Mouse (Mus musculus) kidney, adult 2 months (tissue): ENCODE results near the gene Mak. TPM values are rescaled to one million over a fixed set of nuclear protein-coding genes. Genes with fewer than 3 reads are reported as not detected.

Source experiments
- DNase-seq: peaks from one replicate; pipeline ENCODE4 v3.0.0; 2021
- H3K27ac ChIP-seq: fragments of 200-500 bp; 2 replicates; pipeline ENCODE4 v1.5.1; 2012; ENCODE audit warnings: low read depth, low read length, control low read depth, inconsistent platforms; ENCODE audit not compliant: insufficient read depth
- H3K27me3 ChIP-seq: fragments of 200-500 bp; replicated peaks from 2 replicates; pipeline ENCODE4 v1.6.1; 2012; ENCODE audit warnings: mild to moderate bottlenecking, moderate library complexity, low read length, inconsistent platforms; ENCODE audit not compliant: control insufficient read depth, insufficient read depth
- H3K36me3 ChIP-seq: fragments of 200-500 bp; 2 replicates; pipeline ENCODE4 v1.6.1; 2012; ENCODE audit warnings: mild to moderate bottlenecking, moderate library complexity, low read length, inconsistent platforms; ENCODE audit not compliant: control insufficient read depth, insufficient read depth
- H3K4me1 ChIP-seq: fragments of 200-500 bp; 2 replicates; pipeline ENCODE4 v1.6.1; 2011; ENCODE audit warnings: low read length; ENCODE audit not compliant: control insufficient read depth, insufficient read depth
- H3K4me3 ChIP-seq: fragments of 200-500 bp; 2 replicates; pipeline ENCODE4 v1.5.1; 2011; ENCODE audit warnings: mild to moderate bottlenecking, low read depth, low read length, control low read depth; ENCODE audit not compliant: insufficient read depth
- CTCF ChIP-seq: fragments of 200-500 bp; conservative IDR thresholded peaks from 2 replicates; pipeline ENCODE4 v1.5.1; 2011; ENCODE audit warnings: low read depth, mild to moderate bottlenecking, control low read depth, low read length, moderate library complexity, mixed read lengths; ENCODE audit not compliant: insufficient read depth, insufficient read length
- POLR2A ChIP-seq: fragments of 200-500 bp; IDR thresholded peaks from one replicate; pipeline ENCODE4 v1.6.1; 2011; ENCODE audit warnings: low read depth, low read length, control low read depth
- WGBS: fragments of 180-500 bp; shearing (Covaris S2); methylation state at CpG from one replicate; pipeline ENCODE4 v1.1.7; 2018; 5-methylcytosine and 5-hydroxymethylcytosine counted together
- polyA plus RNA-seq: library from polyadenylated mRNA; depleted of rRNA; stranded (reverse); fragments of >200 nt; gene quantifications from 2 replicates; pipeline ENCODE4 v1.2.3, GENCODE M21; 2012; rRNA removed

The Mak gene
- polyA plus RNA-seq: 0.03 TPM in 1 of 2 replicates, not detected in the other

DNA sequence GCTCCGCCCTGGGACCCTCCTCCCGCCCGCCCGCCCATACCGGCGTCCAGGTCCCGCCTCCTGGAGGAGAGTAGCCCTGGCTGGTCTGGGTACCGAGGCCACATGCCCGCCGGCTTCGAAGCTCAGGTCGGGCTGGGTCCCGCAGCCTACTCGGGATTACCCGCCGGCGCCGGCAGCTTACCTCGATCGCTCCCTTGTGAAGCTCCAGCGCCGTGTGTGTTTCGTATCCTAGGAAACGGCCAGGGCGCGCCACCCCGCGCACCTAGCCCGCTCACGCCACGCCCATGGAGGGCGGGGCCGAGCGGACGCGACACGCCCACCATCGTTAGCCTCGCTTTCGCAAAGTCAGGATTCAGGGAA is at the start of gene Mak:
Gene Mak (minus strand): TSS at position 286 of the 360 bp plus-strand sequence.
- TF ChIP-seq POLR2A (no peak), CTCF (no peak)
- WGBS: 2% methylated on average over 35 of the region's 40 CpGs
- H3K4me1 ChIP-seq: no peaks in the 10 kb centered on the region
- peak within 1 kb of the TSS; percentile 29; the same call in 1 of the 2 replicates for H3K4me3 ChIP-seq
- no peaks in the 10 kb centered on the region for H3K36me3 ChIP-seq
- no peak within 1 kb of the TSS for H3K27ac ChIP-seq
- peak; percentile 80 for DNase-seq
- H3K27me3 ChIP-seq: no peaks in the 10 kb centered on the region

DNA sequence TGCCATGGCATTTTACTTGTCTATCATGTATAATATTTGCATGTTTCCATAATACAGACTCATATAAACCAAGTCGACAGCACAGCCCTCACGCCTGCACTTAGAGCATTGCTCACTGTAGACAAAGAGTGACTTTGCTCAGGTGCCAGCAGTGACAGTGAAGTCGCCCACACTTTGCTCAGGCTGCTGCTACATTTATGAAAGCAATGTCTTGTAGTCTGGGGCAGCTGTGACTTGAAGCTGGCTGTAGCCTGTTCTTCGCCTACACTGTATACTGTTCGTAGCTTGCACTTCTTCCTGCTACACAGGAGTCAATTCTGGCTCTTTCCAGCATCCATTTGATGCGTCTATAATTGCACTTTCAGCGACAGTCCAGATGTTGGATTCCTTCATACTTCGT is 49.6 kb upstream of the Mak start:
- 88% methylated on average over 8 of the region's 8 CpGs for WGBS
- no peaks in the 10 kb centered on the region for H3K36me3 ChIP-seq
- DNase-seq: no peak
- no peaks in the 10 kb centered on the region for H3K27me3 ChIP-seq
- TF ChIP-seq CTCF (no peak), POLR2A (no peak)
- no peak overlapping the region for H3K27ac ChIP-seq
- H3K4me1 ChIP-seq: no peaks in the 10 kb centered on the region
- no peak overlapping the region for H3K4me3 ChIP-seq

DNA sequence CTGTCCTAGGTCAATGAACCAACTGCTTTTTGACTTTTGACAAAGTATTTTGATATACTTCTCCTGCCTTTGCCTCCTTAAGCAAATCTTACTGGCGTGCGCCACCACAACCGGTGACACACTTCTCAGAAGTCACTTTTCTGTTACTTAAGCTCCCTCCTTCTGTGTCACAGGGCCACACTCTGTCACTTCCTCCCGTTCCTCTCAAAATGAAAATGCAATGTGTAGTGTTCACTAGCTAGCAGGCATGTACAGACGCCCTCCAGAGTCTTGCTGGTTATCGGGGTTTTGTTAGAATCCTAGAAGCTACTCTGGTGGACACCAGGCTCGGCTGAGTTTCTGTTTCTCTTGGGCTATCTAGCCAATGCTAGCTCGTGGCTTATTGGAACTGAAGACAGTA is 48.8 kb upstream of the Mak start:
- WGBS: 78% methylated on average over 8 of the region's 8 CpGs
- no peaks in the 10 kb centered on the region for H3K4me1 ChIP-seq
- H3K27ac ChIP-seq: no peak overlapping the region
- DNase-seq: no peak
- no peak overlapping the region for H3K4me3 ChIP-seq
- TF ChIP-seq CTCF (no peak), POLR2A (no peak)
- H3K36me3 ChIP-seq: no peaks in the 10 kb centered on the region
- H3K27me3 ChIP-seq: no peaks in the 10 kb centered on the region

DNA sequence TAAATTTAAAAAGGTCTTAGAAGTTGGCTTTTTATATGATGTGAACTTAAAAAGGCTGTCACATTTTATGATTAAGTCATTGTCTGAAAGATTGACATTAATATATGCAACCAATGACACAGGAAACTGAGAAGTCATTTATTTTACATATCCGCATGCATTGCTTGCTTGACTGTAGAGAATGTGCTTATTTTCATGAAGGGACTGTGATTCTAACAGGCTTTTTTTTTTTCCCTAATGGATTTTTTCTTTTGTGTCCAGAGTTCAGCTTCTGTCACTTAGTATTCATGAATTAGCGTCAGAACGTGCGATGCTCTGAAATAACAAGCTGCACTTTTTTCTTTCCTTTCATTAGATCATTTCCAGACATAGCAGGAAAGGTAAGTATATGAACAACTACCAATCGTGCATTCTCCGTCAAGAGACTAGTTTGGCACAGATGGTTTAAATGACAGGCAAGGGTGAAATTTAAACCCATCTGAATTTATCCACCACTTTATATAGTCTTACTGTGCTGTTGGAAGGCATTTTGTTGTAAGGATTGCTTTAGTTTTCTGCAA is 44.2 kb upstream of the Mak start:
- DNase-seq: no peak
- no peak for TF ChIP-seq POLR2A
- no peak for TF ChIP-seq CTCF
- H3K27ac ChIP-seq: no peak overlapping the region
- 80% methylated on average over 6 of the region's 6 CpGs for WGBS
- no peaks in the 10 kb centered on the region for H3K4me1 ChIP-seq
- H3K4me3 ChIP-seq: no peak overlapping the region
- H3K36me3 ChIP-seq: no peaks in the 10 kb centered on the region
- no peaks in the 10 kb centered on the region for H3K27me3 ChIP-seq

DNA sequence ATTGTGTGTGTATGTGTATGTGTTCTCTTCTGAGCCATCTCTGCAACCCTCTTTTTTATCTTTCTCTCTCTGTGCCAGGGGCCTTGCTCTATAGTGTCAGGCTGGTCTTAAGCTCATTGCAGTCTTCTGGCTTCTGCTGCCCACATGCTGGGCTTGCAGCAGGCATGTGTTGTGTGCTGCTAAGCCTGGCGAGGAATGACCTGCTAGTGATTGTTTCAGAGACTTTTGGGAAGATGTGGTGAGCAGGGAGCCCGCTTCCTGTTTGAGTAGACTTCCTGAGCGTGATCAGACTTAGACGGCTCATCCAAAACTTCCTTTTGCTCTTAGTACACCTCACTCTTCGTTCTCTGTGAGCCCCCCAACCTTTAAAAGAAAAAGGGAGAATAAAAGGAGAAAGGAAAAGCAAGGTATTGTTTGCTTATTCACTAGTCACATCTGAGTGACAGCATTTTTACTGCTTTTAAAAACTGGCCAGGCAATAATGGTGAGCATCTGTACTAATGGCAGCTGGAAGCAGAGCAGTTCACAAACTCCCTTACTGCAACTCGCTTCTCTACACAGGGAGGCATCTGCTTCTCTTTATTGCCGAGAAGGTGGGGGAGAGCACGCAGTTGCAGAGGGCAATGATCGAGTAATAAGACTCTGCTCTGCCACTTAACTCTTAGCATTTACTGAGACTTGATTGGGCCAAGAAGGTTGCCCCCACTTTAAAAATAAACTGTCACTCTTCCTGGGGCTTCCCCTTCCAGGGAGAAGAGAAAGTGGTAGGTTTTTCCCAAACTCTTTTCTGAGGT is 39.8 kb upstream of the Mak start:
- Histone ChIP-seq H3K27me3 (no peaks in the 10 kb centered on the region), H3K4me3 (no peak overlapping the region), H3K36me3 (no peaks in the 10 kb centered on the region), H3K27ac (no peak overlapping the region), H3K4me1 (no peaks in the 10 kb centered on the region)
- TF ChIP-seq POLR2A (no peak), CTCF (no peak)
- no peak for DNase-seq
- 31% methylated on average over 9 of the region's 9 CpGs for WGBS

DNA sequence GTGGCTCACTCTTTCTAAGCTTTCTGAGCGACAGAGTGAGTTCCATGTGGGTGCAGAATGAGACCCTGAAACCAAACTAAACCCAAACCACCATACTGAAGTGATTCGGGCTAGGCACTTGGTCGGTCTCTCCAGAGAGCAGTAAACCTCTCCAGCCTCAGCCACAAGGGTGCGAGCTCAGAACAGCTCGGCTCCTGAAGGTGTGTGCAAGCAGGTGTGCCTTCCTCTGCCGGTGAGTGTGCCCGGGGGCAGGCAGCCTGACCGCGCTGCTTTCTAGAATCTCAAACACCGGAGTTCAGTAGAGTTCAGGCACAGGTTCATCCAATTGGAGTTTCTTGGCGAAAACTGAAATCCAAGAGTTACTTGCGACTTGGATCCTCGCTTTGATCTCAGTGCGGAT is 34.4 kb upstream of the Mak start, which contains the start of gene Sycp2l:
Gene Sycp2l (plus strand): TSS at position 368 of the 400 bp plus-strand sequence.
- Histone ChIP-seq H3K36me3 (no peaks in the 10 kb centered on the region), H3K4me3 (no peak within 1 kb of the TSS), H3K27ac (no peak within 1 kb of the TSS), H3K27me3 (no peaks in the 10 kb centered on the region; the same call in 1 of the 2 replicates), H3K4me1 (no peaks in the 10 kb centered on the region)
- WGBS: 21% methylated on average over 14 of the region's 14 CpGs
- no peak for DNase-seq
- TF ChIP-seq POLR2A (no peak), CTCF (no peak)

DNA sequence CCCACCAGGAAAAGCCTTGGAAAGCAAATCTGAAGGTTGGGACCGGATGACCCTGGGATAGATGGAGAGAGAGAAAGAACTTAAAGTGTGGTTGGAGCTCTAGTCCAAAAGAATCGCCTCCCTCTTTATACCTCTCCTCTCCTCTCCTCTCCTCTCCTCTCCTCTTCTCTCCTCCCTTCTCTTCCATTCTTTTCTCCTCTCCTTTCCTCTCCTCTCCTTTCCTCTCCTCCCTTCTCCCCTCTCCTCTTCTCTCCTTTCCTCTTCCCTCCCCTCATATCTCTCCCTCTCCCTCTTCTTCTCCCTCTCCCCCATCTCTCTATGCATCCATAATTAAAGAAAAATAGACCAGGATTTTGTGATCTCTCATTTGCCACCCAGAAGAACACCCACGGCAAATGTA is 31.4 kb upstream of the Mak start, which contains the start of gene Gcm2:
Gene Gcm2 (minus strand): TSS at position 101 of the 400 bp plus-strand sequence.
- H3K4me1 ChIP-seq: no peaks in the 10 kb centered on the region
- no peaks in the 10 kb centered on the region; the same call in 1 of the 2 replicates for H3K27me3 ChIP-seq
- 77% methylated on average over 3 of the region's 3 CpGs for WGBS
- H3K27ac ChIP-seq: no peak within 1 kb of the TSS
- H3K36me3 ChIP-seq: no peaks in the 10 kb centered on the region
- no peak for TF ChIP-seq CTCF
- TF ChIP-seq POLR2A: no peak
- no peak for DNase-seq
- no peak within 1 kb of the TSS for H3K4me3 ChIP-seq
